Mouse (Mus musculus) limb, embryonic 11.5 days (tissue): ENCODE results near the gene Serpinh1. TPM values are rescaled to one million over a fixed set of nuclear protein-coding genes. Genes with fewer than 3 reads are reported as not detected.
A peak's percentile ranks its signal among the peaks of the same experiment; 100 is the strongest.

ENCODE experiments used
- ATAC-seq: fragments of 200-750 bp; cut with Nextera tagmentation; 2 replicates; pipeline ENCODE4 v1.8.0; 2017; ENCODE audit warnings: low read depth; ENCODE audit not compliant: insufficient number of reproducible peaks, low FRiP score, low TSS enrichment
- DNase-seq: peaks from one replicate; pipeline ENCODE4 v3.0.0-alpha.2; 2015; ENCODE audit warnings: low spot score
- H3K27ac ChIP-seq: fragments of 300-500 bp; sonication (generic); replicated peaks from 2 replicates; pipeline ENCODE4 v1.5.1; 2014; ENCODE audit warnings: low read depth, mild to moderate bottlenecking, low read length
- H3K27me3 ChIP-seq: fragments of 300-500 bp; sonication (generic); 2 replicates; pipeline ENCODE4 v1.6.1; 2014; ENCODE audit warnings: mild to moderate bottlenecking, low read length, mixed read lengths; ENCODE audit not compliant: control insufficient read depth, insufficient read depth
- H3K36me3 ChIP-seq: fragments of 300-500 bp; sonication (generic); 2 replicates; pipeline ENCODE4 v1.6.1; 2014; ENCODE audit warnings: mild to moderate bottlenecking, low read length, moderate library complexity, mixed read lengths; ENCODE audit not compliant: control insufficient read depth, insufficient read depth
- H3K4me1 ChIP-seq: fragments of 300-500 bp; sonication (generic); 2 replicates; pipeline ENCODE4 v1.6.1; 2014; ENCODE audit warnings: low read length, mixed read lengths; ENCODE audit not compliant: control insufficient read depth, insufficient read depth
- H3K4me2 ChIP-seq: fragments of 300-500 bp; sonication (generic); 2 replicates; pipeline ENCODE4 v1.6.1; 2014; ENCODE audit warnings: low read depth, mild to moderate bottlenecking, moderate library complexity; ENCODE audit not compliant: severe bottlenecking
- H3K4me3 ChIP-seq: fragments of 300-500 bp; sonication (generic); 2 replicates; pipeline ENCODE4 v1.5.1; 2014; ENCODE audit warnings: low read depth, low read length
- H3K9ac ChIP-seq: fragments of 300-500 bp; sonication (generic); 2 replicates; pipeline ENCODE4 v1.6.1; 2014; ENCODE audit warnings: mild to moderate bottlenecking, low read length
- H3K9me3 ChIP-seq: fragments of 300-500 bp; sonication (generic); 2 replicates; pipeline ENCODE4 v1.6.1; 2016; ENCODE audit warnings: low read length; ENCODE audit not compliant: control insufficient read depth
- WGBS: fragments of 180-500 bp; shearing (Covaris S2); extraction: QIAGEN DNeasy Blood & Tissue Kit; methylation state at CpG from one replicate; pipeline ENCODE4 v1.1.7; 2014; 5-methylcytosine and 5-hydroxymethylcytosine counted together
- polyA plus RNA-seq: library from polyadenylated mRNA; unstranded; fragments of >200 nt; fragmentation: Nextera tagmentation; extraction: Ambion mirVana; gene quantifications from 2 replicates; pipeline ENCODE4 v1.2.1, GENCODE M21; 2014

Serpinh1 gene
- polyA plus RNA-seq, 1 experiment from 2014 or later = 413 TPM

GRCm38 (mm10) chr7:99360803-99361414 is 7.9 kb upstream of the Serpinh1 start:
- 7% methylated on average over 8 of the region's 8 CpGs for WGBS
- H3K4me3 ChIP-seq = no peak overlapping the region

GRCm38 (mm10) chr7:99360021-99360802 is 7.2 kb upstream of the Serpinh1 start:
- WGBS = 3% methylated on average over 10 of the region's 10 CpGs
- ATAC-seq = peak; percentile 98
- Histone ChIP-seq H3K4me3 (no peak overlapping the region), H3K9ac (peak overlapping the region; percentile 60), H3K9me3 (no peaks in the 10 kb centered on the region), H3K27ac (peak overlapping the region; percentile 91), H3K4me1 (peaks cover 37% of the 10 kb centered on the region), H3K4me2 (0 out of 2 replicates have a peak overlapping the region, but pooled peaks have one; percentile 11), H3K36me3 (no peaks in the 10 kb centered on the region), H3K27me3 (no peaks in the 10 kb centered on the region)
- peak; percentile 94 for DNase-seq

More at GRCm38 (mm10) chr7:99360803-99361414, 7.9 kb upstream of the Serpinh1 start:
- H3K36me3 ChIP-seq = no peaks in the 10 kb centered on the region
- DNase-seq (peak; percentile 55), ATAC-seq (no peak)
- peaks cover 32% of the 10 kb centered on the region for H3K4me1 ChIP-seq
- H3K9me3 ChIP-seq = no peaks in the 10 kb centered on the region
- peak overlapping the region; percentile 60; the same call in 1 of the 2 replicates for H3K9ac ChIP-seq
- H3K27me3 ChIP-seq = no peaks in the 10 kb centered on the region
- H3K27ac ChIP-seq = peak overlapping the region; percentile 91
- 0 out of 2 replicates have a peak overlapping the region, but pooled peaks have one; percentile 11 for H3K4me2 ChIP-seq

DNA sequence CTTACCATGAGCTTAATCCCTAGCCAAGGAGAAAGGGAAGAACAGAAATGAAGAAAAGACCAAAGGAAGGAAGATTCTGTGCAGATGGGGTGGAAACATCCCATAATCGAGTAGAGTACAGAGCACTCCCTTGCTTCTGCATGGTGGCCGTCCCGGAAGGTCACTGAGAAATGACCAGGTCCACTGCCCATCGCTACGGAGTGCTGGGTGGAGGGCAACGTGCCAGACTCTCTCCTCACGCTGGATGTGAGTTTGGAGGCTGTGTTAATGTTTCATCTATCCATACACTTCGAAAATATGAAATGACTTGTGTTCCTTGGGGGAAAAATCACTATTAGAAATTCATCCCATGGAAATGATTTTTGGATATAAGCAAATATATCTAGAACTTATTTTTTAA is 5.3 kb upstream of the Serpinh1 start:
- H3K4me2 ChIP-seq = no peak overlapping the region; the same call in 1 of the 2 replicates
- no peaks in the 10 kb centered on the region for H3K9me3 ChIP-seq
- DNase-seq = no peak
- no peaks in the 10 kb centered on the region for H3K27me3 ChIP-seq
- peaks cover 41% of the 10 kb centered on the region for H3K4me1 ChIP-seq
- ATAC-seq = no peak
- H3K36me3 ChIP-seq = no peaks in the 10 kb centered on the region
- no peak overlapping the region for H3K9ac ChIP-seq
- 92% methylated on average over 8 of the region's 8 CpGs for WGBS
- no peak overlapping the region for H3K27ac ChIP-seq
- no peak overlapping the region for H3K4me3 ChIP-seq

DNA sequence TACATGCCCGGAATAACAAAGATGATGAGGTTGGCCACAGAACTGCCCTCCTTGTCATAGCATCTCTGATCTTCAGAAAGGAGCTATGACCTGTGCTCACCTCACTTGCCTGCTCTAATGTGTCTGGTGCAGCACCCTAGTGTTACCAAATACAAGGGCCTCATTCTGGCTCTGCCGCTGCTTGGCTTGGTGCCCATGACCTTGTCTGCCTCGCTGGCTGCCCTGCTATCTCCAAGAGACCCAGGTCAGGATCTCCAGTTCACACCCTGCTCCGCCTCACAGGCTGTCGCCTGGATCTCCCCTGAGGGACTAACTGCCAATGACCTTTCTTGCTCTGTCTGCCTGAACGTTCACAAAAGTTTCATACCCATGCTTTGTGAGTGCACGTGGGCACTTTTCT is 4.2 kb upstream of the Serpinh1 start:
- Histone ChIP-seq H3K4me1 (peaks cover 41% of the 10 kb centered on the region), H3K27me3 (no peaks in the 10 kb centered on the region), H3K9me3 (no peaks in the 10 kb centered on the region), H3K9ac (0 out of 2 replicates have a peak overlapping the region, but pooled peaks have one; percentile 17), H3K4me2 (0 out of 2 replicates have a peak overlapping the region, but pooled peaks have one; percentile 10), H3K4me3 (no peak overlapping the region), H3K36me3 (no peaks in the 10 kb centered on the region), H3K27ac (peak overlapping the region; percentile 98)
- DNase-seq = no peak
- WGBS = 76% methylated on average over 7 of the region's 7 CpGs
- no peak for ATAC-seq

DNA sequence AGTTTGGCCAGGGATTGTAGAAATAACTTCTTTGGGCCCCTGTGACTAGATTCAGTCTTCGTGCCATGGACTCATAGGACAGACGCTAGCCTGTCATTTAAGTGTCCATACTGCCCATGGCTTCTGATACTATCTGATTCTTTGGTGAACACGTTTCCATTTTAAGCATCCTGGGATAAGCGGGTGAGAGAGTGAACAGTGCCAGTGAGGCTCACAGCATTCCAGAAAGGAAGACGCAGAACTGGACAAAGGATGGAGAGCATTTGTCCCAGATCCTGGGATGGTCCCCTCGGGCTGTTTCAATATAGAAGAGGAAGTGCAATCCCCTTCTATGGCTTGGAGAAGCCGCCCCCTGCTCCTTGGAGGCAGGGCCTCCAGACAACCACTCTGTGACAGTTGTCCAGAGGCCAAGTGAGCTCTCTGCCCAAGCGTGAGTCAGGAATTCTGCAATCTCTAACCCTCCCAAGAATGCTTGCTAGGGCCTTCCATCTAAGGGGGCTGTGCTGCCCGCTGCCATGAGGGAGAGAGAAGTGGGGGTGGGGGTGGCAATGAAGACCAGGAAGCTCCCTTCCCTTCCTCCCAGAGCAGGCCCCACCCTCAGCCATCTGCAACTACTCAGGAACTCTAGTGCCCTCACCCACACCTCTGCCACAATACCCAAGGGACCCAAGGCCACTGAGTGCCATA is 3.3 kb upstream of the Serpinh1 start:
- peak overlapping the region; percentile 57 for H3K9ac ChIP-seq
- WGBS = 40% methylated on average over 9 of the region's 9 CpGs
- no peaks in the 10 kb centered on the region for H3K27me3 ChIP-seq
- H3K4me3 ChIP-seq = no peak overlapping the region
- peaks cover 41% of the 10 kb centered on the region for H3K4me1 ChIP-seq
- H3K9me3 ChIP-seq = no peaks in the 10 kb centered on the region
- peak overlapping the region; percentile 98 for H3K27ac ChIP-seq
- ATAC-seq (no peak), DNase-seq (no peak)
- H3K4me2 ChIP-seq = peak overlapping the region; percentile 48
- H3K36me3 ChIP-seq = no peaks in the 10 kb centered on the region

- ATAC-seq (no peak), DNase-seq (peak; percentile 86)
- Histone ChIP-seq H3K27me3 (no peaks in the 10 kb centered on the region), H3K4me2 (peak overlapping the region; percentile 48), H3K9ac (peak overlapping the region; percentile 61), H3K4me3 (no peak overlapping the region), H3K27ac (peak overlapping the region; percentile 98), H3K9me3 (no peaks in the 10 kb centered on the region), H3K36me3 (no peaks in the 10 kb centered on the region), H3K4me1 (peaks cover 37% of the 10 kb centered on the region)
- 6% methylated on average over 7 of the region's 7 CpGs for WGBS
These were observed 2.7 kb upstream of the Serpinh1 start for GRCm38 (mm10) chr7:99355731-99356131.

- peak overlapping the region; percentile 86 for H3K4me3 ChIP-seq
- H3K4me1 ChIP-seq = peaks cover 35% of the 10 kb centered on the region
- peak overlapping the region; percentile 90 for H3K4me2 ChIP-seq
- ATAC-seq (no peak), DNase-seq (peak; percentile 73)
- under 1% methylated on average over 18 of the region's 18 CpGs for WGBS
- H3K9me3 ChIP-seq = no peaks in the 10 kb centered on the region
- H3K27me3 ChIP-seq = no peaks in the 10 kb centered on the region
- H3K9ac ChIP-seq = peak overlapping the region; percentile 80
- peaks cover 23% of the 10 kb centered on the region for H3K36me3 ChIP-seq
- H3K27ac ChIP-seq = peak overlapping the region; percentile 95
These were observed 1.1 kb downstream of the Serpinh1 start for GRCm38 (mm10) chr7:99351802-99352517.
